Mouse (Mus musculus) mature B cell (primary cell): Measurements from ENCODE around the gene Slc35e4.

Experiments used
- in situ Hi-C: fragments of 300-500 bp; cut with MboI; formaldehyde crosslinking; loops from 2 replicates; pipeline ENCODE4 v1.14.3; 2019

The Slc35e4 gene

GRCm38 (mm10) chr11:3863454-3864112, 50.9 kb downstream of the Slc35e4 start, which contains the start of gene Osbp2:
Gene Osbp2 (minus strand): TSS chr11:3863903.
- in situ Hi-C loops: no loop called here

- in situ Hi-C loops: no loop called here
These were observed 51.6 kb downstream of the Slc35e4 start for GRCm38 (mm10) chr11:3862661-3863453.

- in situ Hi-C loops: no loop called here
These were observed 54.1 kb downstream of the Slc35e4 start for GRCm38 (mm10) chr11:3860361-3860760.

GRCm38 (mm10) chr11:3859778-3860177, 54.7 kb downstream of the Slc35e4 start:
- in situ Hi-C loops: no loop called here

- in situ Hi-C loops: no loop called here
These were observed 56.6 kb downstream of the Slc35e4 start for GRCm38 (mm10) chr11:3857902-3858301.
